Mouse (Mus musculus): ENCODE results near the gene Golph3l.

- TF ChIP-seq CTCF (IDR thresholded peaks at IDR 0.05; ENCODE audit: control insufficient read depth, insufficient read depth, low read length): no peak
- TF ChIP-seq POLR2A (IDR thresholded peaks at IDR 0.05; ENCODE audit: borderline replicate concordance, control insufficient read depth, low read depth, low read length): no peak
Measured at GRCm38 (mm10) chr3:95663486-95663885, 74.8 kb downstream of the Golph3l start.
